Mouse (Mus musculus): Measurements from ENCODE around the gene Kcnmb4.

DNA sequence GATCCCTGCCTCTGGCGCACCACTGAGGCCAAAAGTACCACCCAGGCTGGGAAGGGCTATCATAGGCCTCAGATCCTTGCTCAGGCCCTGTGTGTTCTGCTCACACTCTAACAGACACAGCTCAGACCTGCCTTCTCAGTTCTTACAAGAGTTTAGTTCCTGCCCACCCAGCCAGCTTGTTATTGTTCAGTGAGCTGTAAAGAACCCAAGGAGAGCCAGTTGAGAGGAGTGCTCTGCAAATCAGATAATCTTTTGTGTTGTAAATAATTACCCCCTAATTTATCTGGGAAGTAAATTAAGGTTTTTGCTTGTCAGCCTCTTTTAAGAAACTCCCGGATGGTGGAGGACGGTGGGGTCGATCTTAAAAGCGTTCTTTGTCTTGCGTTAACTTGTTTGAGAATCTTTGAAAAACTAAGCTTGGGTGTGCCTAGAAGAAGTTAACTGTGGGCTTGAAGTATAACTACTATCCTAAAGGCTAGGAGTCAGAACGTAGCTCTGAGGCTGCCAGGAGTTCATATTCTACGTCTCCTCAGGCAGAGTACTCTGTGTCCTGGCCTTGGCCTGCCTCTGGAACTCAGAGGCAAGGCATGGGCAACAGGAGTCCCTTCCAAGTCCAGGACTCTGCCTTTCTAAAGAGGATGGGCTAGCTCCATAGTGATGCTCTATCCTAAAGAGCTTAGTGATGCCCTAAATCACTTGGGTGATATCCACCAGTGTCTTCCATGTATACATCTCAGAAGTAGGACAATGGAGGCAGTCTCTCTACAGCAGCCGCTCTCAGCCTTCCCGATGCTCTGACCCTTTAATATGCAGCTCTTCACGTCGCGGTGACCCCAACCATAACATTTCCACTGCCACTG lies 90.6 kb downstream of the Kcnmb4 start:
- TF ChIP-seq POLR2A (IDR thresholded peaks at IDR 0.05; ENCODE audit: low read depth, low read length) (no peak), CTCF (IDR thresholded peaks at IDR 0.05; ENCODE audit: extremely low read depth, insufficient read depth, insufficient read length, insufficient replicate concordance) (no peak)
